Mouse (Mus musculus) adipocyte (in vitro differentiated cells): Measurements from ENCODE around the gene Hdlbp.
"Not testable (repeated sequence)": the region's sequence is repeated elsewhere in the genome, so short reads cannot be mapped to it uniquely, and the experiment has no call there.

Experiments used
- DNase-seq: peaks from one replicate; pipeline ENCODE4 v3.0.0-alpha.2; 2016; ENCODE audit warnings: low spot score

The Hdlbp gene

GRCm38 (mm10) chr1:93478586-93479475, at the start of gene Hdlbp:
Gene Hdlbp (minus strand): TSS chr1:93478815.
- DNase-seq, result peak; percentile 98

- DNase-seq, result no peak
Measured at GRCm38 (mm10) chr1:93522325-93522724, 43.7 kb upstream of the Hdlbp start.

- no peak for DNase-seq
Measured at GRCm38 (mm10) chr1:93521491-93521890, 42.9 kb upstream of the Hdlbp start.

- DNase-seq, result no peak
Measured at GRCm38 (mm10) chr1:93513221-93513620, 34.6 kb upstream of the Hdlbp start.

DNA sequence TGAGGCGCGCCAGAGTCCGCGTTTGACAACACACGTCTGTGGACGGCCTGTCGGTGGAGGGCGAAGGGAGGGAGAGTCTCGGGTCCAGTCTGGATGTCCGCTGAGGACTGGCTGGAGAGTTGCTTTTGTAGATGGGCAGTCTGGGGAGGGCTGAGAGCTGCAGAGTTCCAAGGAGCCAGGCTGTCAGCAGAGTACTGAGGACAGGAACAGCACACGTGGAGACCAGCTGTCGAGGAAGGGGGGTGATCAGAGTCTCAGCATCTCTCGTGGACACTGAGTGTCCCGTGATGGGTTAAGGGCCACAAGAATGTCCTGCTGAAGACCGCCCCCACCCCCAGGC, 33.7 kb upstream of the Hdlbp start:
- no peak for DNase-seq

DNA sequence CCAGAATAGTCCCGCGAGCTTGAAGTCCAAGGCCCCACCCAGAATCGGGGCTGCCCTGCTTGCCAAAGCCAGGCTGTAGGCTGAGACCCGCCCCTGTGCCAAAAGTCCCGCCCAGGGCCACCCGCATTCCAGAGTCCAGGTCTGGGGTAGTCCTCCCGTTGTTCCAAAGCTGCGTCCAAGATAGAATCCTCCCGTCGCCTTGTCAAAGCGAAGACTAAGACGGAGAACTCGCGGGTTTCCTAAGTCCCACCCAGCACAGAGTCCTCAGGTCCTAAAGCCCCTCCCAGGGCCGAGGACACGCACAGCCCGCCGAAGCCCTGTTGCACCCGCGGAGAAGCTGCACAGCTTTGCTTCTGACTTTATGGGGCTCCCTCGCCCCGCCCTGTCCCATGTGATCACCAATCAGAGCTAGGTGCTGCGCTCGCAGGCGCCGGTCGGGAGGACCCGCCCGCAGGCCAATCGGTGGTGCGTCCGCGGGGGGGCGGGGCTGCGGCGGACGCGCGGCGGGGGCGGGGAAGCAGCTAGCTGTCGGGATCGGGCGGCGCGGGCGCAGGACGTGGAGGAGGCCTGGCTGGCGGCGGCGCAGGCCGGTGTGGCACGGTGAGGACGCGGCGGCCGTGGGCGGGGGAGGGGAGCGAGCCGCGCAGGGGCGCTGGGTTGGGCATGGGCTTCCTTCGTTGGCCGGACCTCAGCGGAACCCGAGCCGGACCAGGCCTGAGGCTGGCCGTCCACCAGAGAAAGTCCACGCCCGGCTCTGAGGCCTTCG, 33.2 kb upstream of the Hdlbp start, which contains the start of gene Farp2:
Gene Farp2, plus strand, starts transcription at position 495 of the 766 bp plus-strand sequence.
- DNase-seq, result peak; percentile 95

DNA sequence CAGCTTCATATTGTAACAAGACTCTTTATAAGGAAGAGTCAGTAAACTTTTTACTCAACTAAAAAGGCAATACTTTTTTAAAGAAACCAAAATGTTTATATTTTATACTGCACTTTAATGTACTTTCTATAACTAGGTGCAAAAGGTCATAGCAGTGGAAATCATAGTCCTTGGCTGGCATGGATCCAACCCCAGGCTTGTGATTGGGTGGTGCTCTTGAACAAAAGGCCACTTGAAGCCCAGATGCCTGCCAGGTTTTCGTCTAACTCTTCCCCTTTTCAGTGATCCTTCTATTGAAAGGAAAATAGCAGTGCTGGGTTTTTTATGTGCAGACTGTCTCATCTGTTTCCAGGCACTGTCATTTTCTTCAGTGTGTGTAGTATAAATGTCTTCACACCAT, 30.0 kb upstream of the Hdlbp start:
- not testable (repeated sequence) for DNase-seq

- DNase-seq, result peak; percentile 48
Measured at GRCm38 (mm10) chr1:93506944-93507676, 28.5 kb upstream of the Hdlbp start.

- no peak for DNase-seq
Measured at GRCm38 (mm10) chr1:93495312-93495711, 16.7 kb upstream of the Hdlbp start.

- not testable (repeated sequence) for DNase-seq
Measured at GRCm38 (mm10) chr1:93486302-93486701, 7.7 kb upstream of the Hdlbp start.

DNA sequence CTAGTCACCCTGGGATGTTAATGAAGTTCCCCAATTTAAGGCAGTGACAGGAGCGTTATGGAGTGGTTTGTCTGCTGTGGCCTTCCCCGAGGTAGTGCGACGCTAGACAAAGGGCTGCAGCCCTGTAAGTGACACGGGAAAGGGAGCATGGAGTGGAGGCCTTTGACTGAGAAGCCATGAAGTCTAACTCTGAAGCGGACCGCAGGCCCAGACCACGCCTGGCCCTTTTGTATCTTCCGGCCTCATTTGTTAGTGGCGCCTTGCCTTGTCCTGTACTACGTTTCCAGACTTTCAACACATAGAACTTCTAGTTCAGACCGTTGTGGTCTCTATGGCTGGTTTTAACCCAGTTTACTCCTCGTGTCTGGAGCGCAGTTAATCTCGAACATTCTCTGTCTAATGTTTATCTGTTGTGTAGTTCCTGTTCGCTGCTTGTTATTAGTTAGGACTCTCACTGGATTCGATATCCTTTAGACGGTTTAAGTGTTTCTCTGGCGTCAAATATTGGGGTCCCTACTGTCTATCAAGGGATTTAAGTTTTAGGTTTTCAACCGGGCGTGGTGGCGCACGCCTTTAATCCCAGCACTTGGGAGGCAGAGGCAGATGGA, 965 bp upstream of the Hdlbp start:
- DNase-seq, result peak; percentile 55

- peak; percentile 97 for DNase-seq
Measured at GRCm38 (mm10) chr1:93477758-93478585, 643 bp downstream of the Hdlbp start.

GRCm38 (mm10) chr1:93475694-93476093, 2.9 kb downstream of the Hdlbp start:
- DNase-seq, result no peak

DNA sequence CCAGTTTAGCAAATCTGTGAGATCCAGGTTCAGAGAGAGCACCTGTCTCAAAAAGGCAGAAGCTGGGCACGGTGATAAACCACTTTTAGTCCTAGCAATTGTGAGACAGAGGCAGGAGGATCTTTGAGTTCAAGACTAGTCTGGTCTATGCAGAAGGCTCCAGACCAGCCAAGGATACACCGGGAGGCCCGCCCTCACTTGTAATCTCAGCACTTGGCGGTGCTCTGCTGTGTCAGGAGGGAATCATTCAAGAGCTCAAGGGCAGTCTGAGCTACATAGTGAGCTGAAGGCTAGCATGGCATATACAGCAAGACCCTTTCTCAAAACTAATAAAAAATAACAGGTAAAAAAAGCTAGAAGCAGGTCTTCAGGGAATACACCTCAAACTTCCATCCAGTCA, 10.0 kb downstream of the Hdlbp start:
- no peak for DNase-seq

DNA sequence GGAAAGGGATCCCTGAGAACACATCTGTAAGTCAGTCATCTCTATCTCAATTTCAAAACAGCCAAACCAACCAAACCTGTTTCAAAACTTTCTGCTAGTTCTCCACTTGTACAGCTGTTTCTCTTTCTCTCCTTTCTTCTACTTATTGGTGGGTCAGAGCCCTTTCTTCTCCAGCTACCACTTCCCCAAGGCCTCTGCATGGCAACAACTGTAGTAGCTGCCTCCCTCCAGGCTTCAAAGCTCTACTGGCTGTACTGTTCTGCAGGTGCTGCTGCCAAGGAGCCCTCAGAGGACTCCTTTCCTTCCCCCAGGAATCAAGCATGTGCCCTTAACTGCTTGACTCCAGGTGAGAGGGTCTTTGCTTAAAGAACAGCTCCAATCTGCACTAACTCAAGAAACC, 12.9 kb downstream of the Hdlbp start:
- DNase-seq, result no peak

GRCm38 (mm10) chr1:93465066-93465465, 13.5 kb downstream of the Hdlbp start:
- DNase-seq, result no peak

- DNase-seq, result no peak
Measured at GRCm38 (mm10) chr1:93459101-93459500, 19.5 kb downstream of the Hdlbp start.

GRCm38 (mm10) chr1:93458357-93458756, 20.3 kb downstream of the Hdlbp start:
- no peak for DNase-seq

DNA sequence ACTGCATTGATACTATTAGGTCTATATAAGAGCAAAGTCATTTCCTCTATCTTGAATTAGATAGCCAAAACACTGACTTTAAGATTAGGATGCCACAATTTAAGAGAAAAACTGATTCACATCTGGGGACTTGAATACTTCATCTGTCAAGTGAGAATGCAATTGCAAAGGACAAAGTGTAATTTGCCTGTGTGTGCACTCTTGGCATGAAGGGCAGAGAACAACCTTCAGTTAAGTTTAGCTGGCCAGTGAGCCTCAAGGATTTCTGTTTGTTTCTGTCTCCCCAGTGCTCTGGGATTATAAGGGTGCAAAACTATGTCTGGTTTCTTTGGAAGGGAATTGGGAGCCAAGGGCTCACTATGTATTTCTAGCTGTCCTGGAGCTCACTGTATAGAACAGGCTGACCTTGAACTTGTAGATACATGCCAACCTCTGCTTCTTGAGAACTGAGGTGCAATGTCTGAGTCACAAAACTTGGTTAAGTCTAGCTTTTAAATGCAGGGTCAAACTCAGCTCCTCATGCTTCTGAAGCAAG, 24.8 kb downstream of the Hdlbp start:
- DNase-seq, result no peak

- not testable (repeated sequence) for DNase-seq
Measured at GRCm38 (mm10) chr1:93450118-93450517, 28.5 kb downstream of the Hdlbp start.

GRCm38 (mm10) chr1:93445822-93446162, 32.8 kb downstream of the Hdlbp start:
- no peak for DNase-seq
